Mouse (Mus musculus) spleen, embryonic (tissue): ENCODE measurements around the gene Gm20388.

ENCODE experiments used
- CTCF ChIA-PET: fragments of 350-600 bp; sonication (Branson Sonifier 250); formaldehyde crosslinking; loops from one replicate; lab custom pipeline; 2022; lab: Charles Lee

The Gm20388 gene

GRCm38 (mm10) chr8:124294900-124295299 is 4384.3 kb downstream of the Gm20388 start:
- CTCF ChIA-PET = no interaction called here

GRCm38 (mm10) chr8:124295357-124295756 is 4384.7 kb downstream of the Gm20388 start:
- CTCF ChIA-PET = no interaction called here

- CTCF ChIA-PET = no interaction called here
Observed at GRCm38 (mm10) chr8:124301512-124301911, 4390.9 kb downstream of the Gm20388 start.

GRCm38 (mm10) chr8:124301935-124302555 is 4391.4 kb downstream of the Gm20388 start:
- CTCF ChIA-PET = interaction anchor here (0.7 kb wide), 1 partner anchor 33 kb away, joined by 3 read pairs; no protein-coding TSS in a partner anchor

- CTCF ChIA-PET = no interaction called here
Observed at GRCm38 (mm10) chr8:124303211-124303902, 4392.7 kb downstream of the Gm20388 start.

- CTCF ChIA-PET = no interaction called here
Observed at GRCm38 (mm10) chr8:124304141-124304540, 4393.5 kb downstream of the Gm20388 start.

GRCm38 (mm10) chr8:124306574-124306973 is 4395.9 kb downstream of the Gm20388 start:
- CTCF ChIA-PET = no interaction called here

- CTCF ChIA-PET = no interaction called here
Observed at GRCm38 (mm10) chr8:124307700-124308099, 4397.1 kb downstream of the Gm20388 start.

- CTCF ChIA-PET = no interaction called here
Observed at GRCm38 (mm10) chr8:124310509-124310908, 4399.9 kb downstream of the Gm20388 start.

GRCm38 (mm10) chr8:124311111-124311510 is 4400.5 kb downstream of the Gm20388 start:
- CTCF ChIA-PET = no interaction called here

GRCm38 (mm10) chr8:124311723-124312122 is 4401.1 kb downstream of the Gm20388 start:
- CTCF ChIA-PET = no interaction called here

- CTCF ChIA-PET = no interaction called here
Observed at GRCm38 (mm10) chr8:124312228-124312627, 4401.6 kb downstream of the Gm20388 start.

- CTCF ChIA-PET = no interaction called here
Observed at GRCm38 (mm10) chr8:124314803-124315202, 4404.2 kb downstream of the Gm20388 start.

- CTCF ChIA-PET = no interaction called here
Observed at GRCm38 (mm10) chr8:124316466-124317136, 4406.0 kb downstream of the Gm20388 start.

GRCm38 (mm10) chr8:124317191-124317682 is 4406.6 kb downstream of the Gm20388 start:
- CTCF ChIA-PET = interaction anchor here (0.7 kb wide), 1 partner anchor 1351 kb away, joined by 4 read pairs; no protein-coding TSS in a partner anchor

- CTCF ChIA-PET = interaction anchor here (0.6 to 0.7 kb wide), 2 partner anchors 43 to 1351 kb away, joined by 4 read pairs; no protein-coding TSS in a partner anchor
Observed at GRCm38 (mm10) chr8:124317821-124318220, 4407.2 kb downstream of the Gm20388 start.

GRCm38 (mm10) chr8:124318612-124319315 is 4408.1 kb downstream of the Gm20388 start:
- CTCF ChIA-PET = interaction anchor here (0.5 to 0.6 kb wide), 2 partner anchors 44 to 297 kb away, joined by 3 to 4 read pairs; no protein-coding TSS in a partner anchor

- CTCF ChIA-PET = interaction anchor here (0.5 kb wide), 1 partner anchor 297 kb away, joined by 3 read pairs; no protein-coding TSS in a partner anchor
Observed at GRCm38 (mm10) chr8:124319316-124319652, 4408.6 kb downstream of the Gm20388 start.

GRCm38 (mm10) chr8:124321227-124321840 is 4410.7 kb downstream of the Gm20388 start:
- CTCF ChIA-PET = no interaction called here

GRCm38 (mm10) chr8:124323356-124323755 is 4412.7 kb downstream of the Gm20388 start:
- CTCF ChIA-PET = no interaction called here

GRCm38 (mm10) chr8:124328259-124328658 is 4417.6 kb downstream of the Gm20388 start:
- CTCF ChIA-PET = no interaction called here
